Mouse (Mus musculus): ENCODE results near the gene Cd52.

GRCm38 (mm10) chr4:134119042-134119441 lies 24.2 kb upstream of the Cd52 start:
- TF ChIP-seq CTCF (conservative IDR thresholded peaks at IDR 0.05; ENCODE audit: low read length) = no peak
- TF ChIP-seq NANOG (IDR thresholded peaks at IDR 0.05; ENCODE audit: borderline replicate concordance, low read length) = no peak

Measured in E14TG2a.4 (cell line).